Mouse (Mus musculus) limb, embryonic 13.5 days (tissue): ENCODE data around the gene Knstrn. TPM values are rescaled to one million over a fixed set of nuclear protein-coding genes. Genes with fewer than 3 reads are reported as not detected.

Source experiments
- ATAC-seq: fragments of 200-750 bp; cut with Nextera tagmentation; 2 replicates; pipeline ENCODE4 v1.8.0; 2017; ENCODE audit warnings: low read depth, moderate number of reproducible peaks, moderate TSS enrichment; ENCODE audit not compliant: low FRiP score
- H3K27ac ChIP-seq: fragments of 300-500 bp; sonication (generic); 2 replicates; pipeline ENCODE4 v1.5.1; 2015; ENCODE audit warnings: inconsistent platforms, mild to moderate bottlenecking, moderate library complexity
- H3K27me3 ChIP-seq: fragments of 300-500 bp; sonication (generic); 2 replicates; pipeline ENCODE4 v1.6.1; 2015; ENCODE audit warnings: mild to moderate bottlenecking, inconsistent platforms
- H3K36me3 ChIP-seq: fragments of 300-500 bp; sonication (generic); 2 replicates; pipeline ENCODE4 v1.6.1; 2015; ENCODE audit warnings: inconsistent platforms, mild to moderate bottlenecking, moderate library complexity
- H3K4me1 ChIP-seq: fragments of 300-500 bp; sonication (generic); 2 replicates; pipeline ENCODE4 v1.6.1; 2015; ENCODE audit warnings: inconsistent platforms
- H3K4me2 ChIP-seq: fragments of 300-500 bp; sonication (generic); replicated peaks from 2 replicates; pipeline ENCODE4 v1.6.1; 2015; ENCODE audit warnings: inconsistent platforms, mild to moderate bottlenecking, moderate library complexity
- H3K4me3 ChIP-seq: fragments of 300-500 bp; sonication (generic); 2 replicates; pipeline ENCODE4 v1.5.1; 2015; ENCODE audit warnings: moderate library complexity, mild to moderate bottlenecking, inconsistent platforms
- H3K9ac ChIP-seq: fragments of 300-500 bp; sonication (generic); 2 replicates; pipeline ENCODE4 v1.6.1; 2015; ENCODE audit warnings: mild to moderate bottlenecking, inconsistent platforms
- H3K9me3 ChIP-seq: fragments of 300-500 bp; sonication (generic); 2 replicates; pipeline ENCODE4 v1.6.1; 2016; ENCODE audit warnings: inconsistent platforms
- WGBS: fragments of 180-500 bp; shearing (Covaris S2); methylation state at CpG from one replicate; pipeline ENCODE4 v1.1.7; 2015; 5-methylcytosine and 5-hydroxymethylcytosine counted together
- polyA plus RNA-seq: library from polyadenylated mRNA; unstranded; fragments of >200 nt; fragmentation: Nextera tagmentation; extraction: Ambion mirVana; gene quantifications from 2 replicates; pipeline ENCODE4 v1.2.1, GENCODE M21; 2015

Knstrn gene
- polyA plus RNA-seq, 1 experiment from 2014 or later: 106 TPM

DNA sequence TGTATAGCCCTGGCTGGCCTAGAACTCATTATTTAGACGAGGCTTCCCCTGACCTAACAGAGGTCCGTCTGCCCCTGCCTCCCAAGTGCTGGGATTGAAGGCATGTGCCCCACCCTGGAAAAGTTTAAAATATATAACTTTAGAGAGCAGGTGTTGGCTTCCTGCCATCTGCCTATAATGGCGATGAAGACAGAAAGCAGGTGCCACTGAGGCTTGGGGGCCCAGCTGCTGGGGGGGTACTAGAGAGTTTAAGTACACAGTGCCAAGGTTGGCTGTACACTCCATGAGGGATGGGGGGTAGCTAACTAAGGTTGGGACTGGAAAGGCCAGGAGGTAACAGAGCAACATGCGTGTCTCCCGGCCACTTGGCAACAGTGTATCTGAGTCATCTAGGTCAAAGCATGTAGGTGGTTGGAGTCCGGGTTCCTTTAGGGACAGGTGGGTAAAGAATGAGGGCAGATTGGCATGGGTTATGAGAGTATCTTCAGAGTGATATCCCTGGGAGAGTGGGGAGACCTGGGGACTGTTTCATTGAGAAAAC is 60.2 kb downstream of the Knstrn start:
- 81% methylated on average over 6 of the region's 6 CpGs for WGBS
- Histone ChIP-seq H3K27me3 (no peaks in the 10 kb centered on the region), H3K4me2 (no peak overlapping the region), H3K4me1 (0 out of 2 replicates have a peak, but pooled peaks cover 3% of the 10 kb centered on the region), H3K36me3 (peaks cover 88% of the 10 kb centered on the region), H3K9ac (no peak overlapping the region), H3K4me3 (no peak overlapping the region), H3K9me3 (no peaks in the 10 kb centered on the region), H3K27ac (no peak overlapping the region)
- no peak for ATAC-seq

DNA sequence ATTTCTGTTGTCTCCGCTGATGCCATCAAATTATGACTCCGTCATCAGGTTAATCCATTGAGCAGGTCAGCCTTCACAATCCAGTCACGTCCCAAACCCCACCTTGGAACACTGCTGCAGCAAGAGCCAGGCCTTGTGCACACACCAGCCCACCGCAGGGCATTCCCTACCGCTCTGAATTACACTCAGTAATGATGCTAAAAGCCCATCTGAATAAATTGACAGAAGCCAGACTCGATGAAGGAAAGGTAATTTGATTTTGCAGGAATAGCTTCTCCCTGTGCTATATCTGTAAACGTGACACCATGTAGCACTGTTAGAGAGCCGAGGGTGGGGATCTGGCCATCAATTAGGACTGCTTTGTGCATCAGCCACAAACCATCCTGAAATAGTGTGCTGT is 61.5 kb downstream of the Knstrn start:
- no peak overlapping the region for H3K4me2 ChIP-seq
- 0 out of 2 replicates have a peak, but pooled peaks cover 3% of the 10 kb centered on the region for H3K4me1 ChIP-seq
- H3K4me3 ChIP-seq: no peak overlapping the region
- no peaks in the 10 kb centered on the region for H3K27me3 ChIP-seq
- peaks cover 78% of the 10 kb centered on the region for H3K36me3 ChIP-seq
- no peak for ATAC-seq
- no peak overlapping the region for H3K27ac ChIP-seq
- WGBS: 91% methylated on average over 8 of the region's 8 CpGs
- H3K9ac ChIP-seq: no peak overlapping the region
- no peaks in the 10 kb centered on the region for H3K9me3 ChIP-seq

DNA sequence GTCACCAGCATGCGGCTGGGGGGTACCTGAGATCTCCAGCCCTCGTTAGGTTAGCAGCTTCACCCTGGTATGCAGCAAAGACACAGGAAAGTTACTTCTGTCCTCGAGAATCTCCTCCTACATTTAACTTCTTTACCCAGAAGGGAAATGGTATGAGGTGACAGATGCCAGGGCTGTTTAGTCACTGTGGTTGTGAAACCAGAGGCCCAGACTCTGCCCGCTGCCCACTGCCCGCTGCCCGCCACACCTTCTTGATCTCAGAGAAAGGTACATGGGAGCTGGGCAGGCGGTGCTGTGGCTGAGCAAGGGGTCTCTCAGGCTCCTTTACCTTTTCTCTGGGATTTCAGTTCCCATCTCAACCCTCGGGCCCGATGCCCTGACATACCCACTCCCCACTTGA is 62.6 kb downstream of the Knstrn start:
- Histone ChIP-seq H3K4me2 (no peak overlapping the region), H3K27me3 (no peaks in the 10 kb centered on the region), H3K4me3 (no peak overlapping the region), H3K27ac (no peak overlapping the region), H3K9me3 (no peaks in the 10 kb centered on the region), H3K36me3 (peaks cover 78% of the 10 kb centered on the region), H3K9ac (no peak overlapping the region), H3K4me1 (0 out of 2 replicates have a peak, but pooled peaks cover 3% of the 10 kb centered on the region)
- 90% methylated on average over 9 of the region's 9 CpGs for WGBS
- ATAC-seq: no peak

DNA sequence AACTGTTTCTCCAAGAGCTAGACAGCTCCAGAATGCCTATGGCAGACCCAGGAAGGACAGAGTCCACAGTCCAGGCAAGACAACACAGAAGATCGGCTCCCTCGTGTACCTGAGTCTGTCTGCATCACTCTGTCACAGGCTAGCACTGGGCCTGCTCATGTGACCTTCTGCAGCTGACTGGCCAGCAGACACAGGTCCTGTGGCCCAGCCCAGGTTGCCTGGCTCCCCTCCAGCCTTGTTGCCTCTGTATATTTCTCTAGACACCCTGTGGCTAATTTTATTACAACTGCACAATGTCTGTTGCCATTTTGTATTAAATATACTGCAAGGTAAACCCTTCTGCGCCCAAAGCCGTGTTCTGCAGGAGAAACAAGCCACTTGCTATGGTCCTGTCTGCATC is 67.2 kb downstream of the Knstrn start:
- no peak overlapping the region for H3K4me2 ChIP-seq
- H3K27me3 ChIP-seq: peaks cover 19% of the 10 kb centered on the region
- no peak overlapping the region for H3K4me3 ChIP-seq
- no peaks in the 10 kb centered on the region for H3K9me3 ChIP-seq
- H3K9ac ChIP-seq: no peak overlapping the region
- H3K27ac ChIP-seq: no peak overlapping the region
- whole genome bisulfite sequencing: 85% methylated on average over 4 of the region's 4 CpGs
- no peak for ATAC-seq
- H3K36me3 ChIP-seq: peaks cover 36% of the 10 kb centered on the region
- peaks cover 4% of the 10 kb centered on the region; the same call in 1 of the 2 replicates for H3K4me1 ChIP-seq

DNA sequence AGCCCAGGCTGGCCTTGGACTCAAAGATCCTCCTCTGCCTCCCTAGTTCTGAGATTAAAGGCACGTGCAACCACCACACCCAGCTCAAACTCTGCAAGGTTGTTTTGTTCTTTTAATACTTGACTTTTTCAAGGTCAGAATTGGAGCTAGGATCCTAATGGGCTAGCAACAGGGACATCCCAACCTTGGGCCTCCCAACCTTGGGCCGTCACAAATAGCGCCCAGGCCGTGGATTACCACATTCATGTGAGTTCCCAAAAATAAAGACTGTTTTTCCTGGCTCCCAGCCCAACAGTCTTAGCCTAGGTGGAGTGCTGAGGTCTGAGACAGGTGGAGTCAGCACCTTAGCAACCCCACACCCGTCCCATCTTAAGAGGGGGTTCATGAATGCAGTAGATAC is 68.2 kb downstream of the Knstrn start:
- peaks cover 27% of the 10 kb centered on the region for H3K36me3 ChIP-seq
- no peak overlapping the region for H3K4me2 ChIP-seq
- peaks cover 4% of the 10 kb centered on the region; the same call in 1 of the 2 replicates for H3K4me1 ChIP-seq
- ATAC-seq: no peak
- no peaks in the 10 kb centered on the region for H3K9me3 ChIP-seq
- no peak overlapping the region for H3K4me3 ChIP-seq
- 69% methylated on average over 5 of the region's 5 CpGs for WGBS
- peaks cover 25% of the 10 kb centered on the region for H3K27me3 ChIP-seq
- no peak overlapping the region for H3K9ac ChIP-seq
- no peak overlapping the region for H3K27ac ChIP-seq

DNA sequence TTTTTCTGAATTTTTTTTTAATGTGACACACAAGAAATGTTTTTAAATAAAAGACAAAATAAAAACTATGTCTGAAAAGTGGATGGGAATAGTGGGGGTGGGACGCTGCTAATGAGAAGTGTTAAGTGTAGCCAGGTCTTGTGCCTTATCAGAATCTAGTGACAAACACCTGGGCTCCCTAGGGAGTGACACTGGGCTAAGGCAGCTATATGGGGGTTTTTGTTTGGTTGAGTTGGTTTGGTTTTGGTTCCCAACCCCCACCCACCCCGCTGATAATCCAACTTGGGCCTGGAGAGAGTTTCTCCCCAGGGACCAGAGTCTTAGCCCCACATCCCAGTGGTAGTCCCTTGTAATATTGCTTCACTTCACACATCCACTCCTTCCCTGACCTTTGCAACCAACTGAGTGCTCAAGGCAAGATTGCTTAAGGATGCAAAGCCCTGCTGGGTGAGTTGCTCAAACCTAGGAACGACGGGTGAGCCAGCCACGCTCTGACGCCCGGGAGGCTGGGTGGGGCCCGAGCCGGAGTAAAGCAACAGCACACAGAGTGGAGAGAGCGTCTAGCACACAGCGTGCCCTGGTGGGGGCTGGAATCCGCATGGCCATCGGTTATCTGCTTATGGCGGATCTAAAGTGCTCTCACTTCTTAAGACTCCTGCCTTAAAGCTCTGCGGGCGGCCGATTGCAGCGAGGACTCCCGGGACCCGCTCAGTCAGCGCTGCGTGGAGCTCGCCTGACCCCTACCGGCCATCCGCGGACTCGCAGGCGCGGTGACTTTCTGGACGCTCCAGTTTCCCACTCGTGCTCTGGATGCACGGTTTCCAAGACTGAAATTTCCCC is 69.3 kb downstream of the Knstrn start:
- 3% methylated on average over 32 of the region's 32 CpGs for WGBS
- peak overlapping the region; percentile 46 for H3K4me3 ChIP-seq
- H3K9me3 ChIP-seq: no peaks in the 10 kb centered on the region
- peaks cover 6% of the 10 kb centered on the region for H3K4me1 ChIP-seq
- peak; percentile 69 for ATAC-seq
- peak overlapping the region; percentile 72 for H3K9ac ChIP-seq
- H3K4me2 ChIP-seq: peak overlapping the region; percentile 82
- H3K27me3 ChIP-seq: peaks cover 35% of the 10 kb centered on the region
- no peak overlapping the region for H3K27ac ChIP-seq
- H3K36me3 ChIP-seq: peaks cover 17% of the 10 kb centered on the region

DNA sequence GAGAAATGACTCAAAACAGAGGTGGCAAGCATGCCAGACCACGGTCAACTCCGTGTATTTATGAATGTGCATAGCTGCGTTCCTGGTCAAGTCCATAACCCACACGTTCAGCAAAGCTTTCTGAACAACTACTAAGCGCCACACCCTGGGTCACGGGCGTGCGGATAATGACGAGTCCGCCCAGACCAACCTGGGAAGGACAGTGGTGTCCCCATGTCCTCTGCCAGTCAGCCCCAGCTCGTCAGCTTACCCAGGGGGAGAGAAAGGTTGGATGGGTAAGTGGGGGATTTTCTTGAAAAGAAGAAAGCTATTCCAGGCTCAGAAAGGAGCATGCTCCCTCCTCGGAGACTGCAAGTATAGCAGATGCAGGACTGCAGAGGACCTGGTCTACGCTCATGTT is 73.6 kb downstream of the Knstrn start:
- Histone ChIP-seq H3K27me3 (peaks cover 61% of the 10 kb centered on the region), H3K4me1 (peaks cover 9% of the 10 kb centered on the region), H3K4me2 (no peak overlapping the region), H3K9me3 (no peaks in the 10 kb centered on the region), H3K4me3 (no peak overlapping the region), H3K9ac (no peak overlapping the region), H3K36me3 (no peaks in the 10 kb centered on the region), H3K27ac (no peak overlapping the region)
- no peak for ATAC-seq
- WGBS: 68% methylated on average over 13 of the region's 13 CpGs

DNA sequence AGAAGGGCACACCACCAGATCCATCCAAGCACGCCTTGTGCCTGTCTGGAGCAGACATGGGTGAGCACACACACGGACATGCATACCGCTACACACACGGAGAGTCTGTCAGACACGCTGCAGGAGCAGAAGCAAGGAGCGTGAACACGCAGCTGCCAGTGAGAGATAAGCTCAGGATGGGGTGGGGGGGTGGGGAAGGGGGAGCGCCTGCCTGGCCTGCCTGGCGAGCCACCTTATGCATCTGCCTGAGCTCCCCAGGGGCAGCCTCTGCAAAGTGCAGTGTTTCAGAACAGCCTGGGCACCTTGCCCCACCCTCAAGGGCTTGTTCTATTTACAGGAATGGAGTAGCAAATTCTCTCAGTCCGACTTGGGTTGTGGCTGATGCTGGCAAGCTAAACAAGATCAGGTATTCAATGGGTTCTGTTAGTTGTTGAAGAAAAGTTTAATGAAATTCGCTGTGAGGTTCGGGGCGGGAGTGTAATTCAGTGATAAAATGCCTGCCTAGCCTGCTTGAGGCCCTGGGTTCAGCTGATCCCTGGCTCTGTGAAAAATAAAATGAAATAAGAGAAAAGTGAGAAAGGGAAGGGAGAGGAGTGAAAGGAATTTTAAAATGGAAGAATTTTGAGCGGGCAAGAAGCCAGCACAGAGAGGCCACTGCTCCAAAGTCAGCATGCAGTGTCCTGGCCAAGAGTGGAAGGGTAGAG is 74.2 kb downstream of the Knstrn start:
- WGBS: 28% methylated on average over 14 of the region's 14 CpGs
- Histone ChIP-seq H3K4me1 (peaks cover 7% of the 10 kb centered on the region), H3K27ac (no peak overlapping the region), H3K4me3 (no peak overlapping the region), H3K9ac (no peak overlapping the region), H3K4me2 (no peak overlapping the region), H3K9me3 (no peaks in the 10 kb centered on the region), H3K36me3 (no peaks in the 10 kb centered on the region), H3K27me3 (peaks cover 67% of the 10 kb centered on the region)
- no peak for ATAC-seq

DNA sequence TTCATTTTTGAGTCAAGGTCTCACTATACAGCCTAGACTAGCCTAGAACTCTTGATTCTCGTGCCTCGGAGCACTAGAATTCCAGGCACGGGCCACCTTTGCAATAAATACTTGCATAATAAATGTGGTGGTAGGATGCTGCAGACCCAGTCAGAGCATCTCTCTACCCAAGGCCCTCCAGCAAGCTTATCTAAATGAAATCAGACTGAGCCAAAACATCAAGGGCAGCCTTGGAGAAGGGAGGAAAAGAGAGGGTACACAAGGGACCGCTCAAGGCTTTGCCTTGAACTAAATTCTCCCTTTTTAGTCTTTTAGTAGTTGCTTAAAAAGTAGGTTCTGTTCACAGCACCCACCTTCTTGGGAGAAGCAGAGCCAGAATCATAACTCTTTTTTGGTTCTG is 77.4 kb downstream of the Knstrn start:
- 80% methylated on average over 4 of the region's 4 CpGs for WGBS

DNA sequence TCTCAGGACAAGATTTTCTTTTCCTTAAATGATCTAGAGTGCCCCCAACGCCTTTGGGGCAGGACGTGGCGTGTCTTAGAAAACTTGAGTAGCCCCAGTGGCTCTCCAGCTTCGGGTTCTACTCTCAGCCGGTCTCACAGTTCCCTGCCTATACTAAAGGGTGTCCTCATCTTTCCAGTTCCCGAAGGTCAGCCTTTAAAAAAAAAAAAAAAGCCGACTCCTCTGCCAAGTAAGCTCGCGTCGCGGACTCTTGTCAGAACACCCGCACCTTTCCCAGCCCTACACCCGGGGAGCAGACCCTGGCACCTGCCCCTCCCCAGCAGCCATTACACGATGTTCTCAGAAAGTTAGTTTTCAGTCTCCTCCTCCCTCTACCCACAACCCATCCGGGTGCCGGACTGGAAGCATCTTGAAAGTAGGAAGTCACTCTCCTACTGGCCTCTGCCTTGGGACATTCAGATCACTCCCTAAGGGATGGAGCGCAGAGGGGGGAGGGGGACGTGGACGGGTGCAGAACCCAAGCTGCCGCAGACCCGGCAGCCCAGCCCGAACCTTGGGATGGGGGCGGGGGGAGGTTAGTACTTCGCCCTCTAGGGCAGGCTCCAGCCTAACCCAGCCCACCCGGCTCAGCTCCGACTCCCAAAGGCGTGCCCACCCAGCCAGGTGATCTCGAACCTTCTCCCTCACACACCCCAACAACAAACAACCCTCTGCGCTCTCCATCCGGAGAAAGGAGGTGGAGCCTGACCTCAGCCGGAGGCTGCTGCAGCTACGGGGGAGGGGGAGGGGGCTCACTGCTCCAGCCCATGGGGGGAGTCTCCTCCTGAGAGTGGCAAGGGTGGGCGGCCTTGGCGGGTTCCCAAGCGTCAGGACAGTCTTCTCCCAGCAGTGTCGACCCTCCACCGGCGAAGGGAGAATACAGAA is 82.4 kb downstream of the Knstrn start:
- 0 out of 2 replicates have a peak, but pooled peaks have one; percentile 2 for ATAC-seq
- Histone ChIP-seq H3K9me3 (no peaks in the 10 kb centered on the region), H3K4me1 (peaks cover 35% of the 10 kb centered on the region), H3K36me3 (no peaks in the 10 kb centered on the region), H3K4me2 (peak overlapping the region; percentile 92), H3K27ac (no peak overlapping the region), H3K9ac (peak overlapping the region; percentile 65), H3K4me3 (peak overlapping the region; percentile 54), H3K27me3 (peaks cover 90% of the 10 kb centered on the region)
- WGBS: 2% methylated on average over 37 of the region's 38 CpGs

More for the DNA sequence above, 77.4 kb downstream of the Knstrn start:
- Histone ChIP-seq H3K27me3 (peaks cover 78% of the 10 kb centered on the region), H3K27ac (no peak overlapping the region), H3K9ac (no peak overlapping the region), H3K4me1 (peaks cover 7% of the 10 kb centered on the region), H3K4me2 (no peak overlapping the region), H3K9me3 (no peaks in the 10 kb centered on the region), H3K36me3 (no peaks in the 10 kb centered on the region), H3K4me3 (no peak overlapping the region)
- ATAC-seq: no peak

DNA sequence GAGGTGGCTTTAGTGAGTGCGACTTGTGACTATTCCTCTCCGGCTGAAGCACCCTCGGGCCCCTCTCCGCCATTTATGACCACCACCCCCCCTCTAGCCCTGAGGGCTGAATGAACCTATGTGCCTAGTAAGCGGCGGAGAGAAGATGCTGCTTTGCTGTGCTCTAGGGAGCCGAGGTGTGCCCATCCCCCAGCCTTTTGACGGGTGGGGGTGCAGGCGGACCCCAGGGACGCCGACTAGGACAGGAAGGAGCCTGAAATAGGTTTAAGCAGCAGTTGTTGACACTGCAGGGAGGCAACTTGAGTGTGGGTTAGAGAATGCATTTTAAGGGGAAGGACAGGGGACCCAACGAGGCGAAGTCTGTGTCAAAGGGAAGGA is 83.1 kb downstream of the Knstrn start:
- H3K4me2 ChIP-seq: peak overlapping the region; percentile 92
- peak overlapping the region; percentile 65 for H3K9ac ChIP-seq
- H3K27ac ChIP-seq: no peak overlapping the region
- H3K4me3 ChIP-seq: peak overlapping the region; percentile 54
- 0% methylated on average over 13 of the region's 13 CpGs for WGBS
- H3K9me3 ChIP-seq: no peaks in the 10 kb centered on the region
- peaks cover 35% of the 10 kb centered on the region for H3K4me1 ChIP-seq
- H3K27me3 ChIP-seq: peaks cover 88% of the 10 kb centered on the region
- no peak for ATAC-seq
- H3K36me3 ChIP-seq: no peaks in the 10 kb centered on the region
